Mouse (Mus musculus) ES-E14 (cell line): ENCODE measurements at regions not wholly inside any gene's neighbourhood (a gene's known extent, or its start where the extent isn't known, plus 50 kb on each side); places are given as distances from the start of the nearest gene placed in this dataset.

ENCODE experiments used
- HCFC1 ChIP-seq: IDR thresholded peaks from 2 replicates; pipeline ENCODE4 v1.6.1; 2012; ENCODE audit warnings: low read length, inconsistent platforms, borderline replicate concordance; ENCODE audit not compliant: insufficient read depth
- MAFK ChIP-seq: IDR thresholded peaks from 2 replicates; pipeline ENCODE4 v1.6.1; 2014; ENCODE audit warnings: mild to moderate bottlenecking, low read depth, low read length, inconsistent platforms; ENCODE audit not compliant: insufficient read depth
- ZC3H11A ChIP-seq: IDR thresholded peaks from 2 replicates; pipeline ENCODE4 v1.6.1; 2012; ENCODE audit warnings: low read depth, mild to moderate bottlenecking, inconsistent platforms, low read length, borderline replicate concordance
- ZNF384 ChIP-seq: IDR thresholded peaks from 2 replicates; pipeline ENCODE4 v1.6.1; 2012; ENCODE audit warnings: low read depth, low read length, inconsistent platforms

DNA sequence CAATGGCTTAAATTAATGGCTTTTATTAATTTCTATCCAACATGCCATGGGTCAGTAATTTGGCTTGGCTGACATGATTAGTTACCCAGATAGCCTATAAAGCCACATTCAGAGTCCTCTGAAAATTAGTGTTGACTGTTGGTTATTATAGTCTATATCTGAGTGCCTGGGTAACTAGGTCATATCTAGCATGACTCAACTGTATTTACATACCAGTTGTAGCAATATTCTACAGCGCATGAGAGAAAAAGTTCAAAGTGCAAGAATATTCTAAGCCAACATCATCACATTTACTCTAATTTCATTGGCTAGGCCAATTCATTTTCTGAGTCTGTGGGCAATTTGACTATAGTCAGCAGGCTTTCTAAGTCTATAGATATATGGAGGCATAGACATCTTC, 496.7 kb upstream of the Tenm4 start:
- TF ChIP-seq ZC3H11A = no peak
- no peak for TF ChIP-seq HCFC1
- no peak for TF ChIP-seq MAFK
- TF ChIP-seq ZNF384 = no peak
